Mouse (Mus musculus) urinary bladder, postnatal 10 days (tissue): ENCODE measurements around the gene Naip6.
"Not testable (repeated sequence)": the region's sequence is repeated elsewhere in the genome, so short reads cannot be mapped to it uniquely, and the experiment has no call there.

ENCODE experiments used
- DNase-seq: peaks from one replicate; pipeline ENCODE4 v3.0.0; 2022; ENCODE audit warnings: low spot score

Naip6 gene

GRCm38 (mm10) chr13:100317256-100317893 lies at the start of gene Naip6:
Gene Naip6, minus strand, starts transcription at chr13:100317674.
- DNase-seq, result not testable (repeated sequence)

DNA sequence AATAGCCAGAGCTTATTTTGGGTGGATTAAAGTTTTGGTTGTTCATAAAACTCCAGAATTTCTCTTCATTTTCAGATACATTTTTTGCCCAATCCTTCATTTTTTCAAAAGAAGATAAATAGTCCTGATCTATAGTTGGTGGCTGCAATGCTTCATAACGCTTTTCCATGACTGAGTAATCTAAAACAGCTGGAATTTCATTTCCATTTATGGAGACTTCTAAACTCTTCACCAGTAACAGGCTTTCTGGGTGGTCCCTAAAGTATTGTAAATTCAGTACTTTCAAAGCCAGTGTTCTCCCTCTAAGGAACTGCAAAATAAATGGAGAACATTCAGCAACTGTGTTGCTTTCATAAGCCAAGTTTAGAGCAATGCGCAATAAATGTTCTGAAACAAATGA lies 34.8 kb upstream of the Naip6 start:
- not testable (repeated sequence) for DNase-seq

DNA sequence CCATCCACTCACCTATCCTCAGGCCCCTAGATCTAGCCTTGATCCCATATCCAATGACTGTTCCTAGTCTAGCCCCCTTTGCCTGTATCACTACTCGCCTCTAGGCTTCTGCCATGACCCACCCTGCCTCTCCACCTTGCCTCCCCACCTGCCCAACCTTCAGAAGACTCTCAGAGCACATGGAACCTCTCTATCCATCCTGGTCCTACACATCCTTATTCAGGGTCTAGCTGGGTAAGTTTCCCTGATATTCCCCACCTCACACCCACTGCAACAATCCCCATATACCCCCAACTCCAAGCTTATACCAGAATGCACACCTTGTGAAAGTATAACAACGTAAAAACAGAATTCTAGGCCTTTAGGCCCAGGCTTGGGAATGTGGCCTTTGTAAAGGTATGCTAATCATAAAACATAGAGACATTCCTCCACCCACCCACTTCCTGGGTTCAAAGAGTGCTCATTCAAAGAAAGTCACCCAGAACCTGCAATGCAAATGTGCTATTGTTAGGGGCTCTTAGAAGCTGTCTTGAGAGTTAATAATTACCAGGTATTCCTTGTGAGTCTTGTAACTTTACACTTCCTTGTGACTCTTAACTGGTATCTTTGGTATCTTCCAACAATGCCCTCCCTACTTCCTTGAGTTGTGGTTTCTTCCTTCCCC lies 32.2 kb upstream of the Naip6 start:
- DNase-seq, result not testable (repeated sequence)

DNA sequence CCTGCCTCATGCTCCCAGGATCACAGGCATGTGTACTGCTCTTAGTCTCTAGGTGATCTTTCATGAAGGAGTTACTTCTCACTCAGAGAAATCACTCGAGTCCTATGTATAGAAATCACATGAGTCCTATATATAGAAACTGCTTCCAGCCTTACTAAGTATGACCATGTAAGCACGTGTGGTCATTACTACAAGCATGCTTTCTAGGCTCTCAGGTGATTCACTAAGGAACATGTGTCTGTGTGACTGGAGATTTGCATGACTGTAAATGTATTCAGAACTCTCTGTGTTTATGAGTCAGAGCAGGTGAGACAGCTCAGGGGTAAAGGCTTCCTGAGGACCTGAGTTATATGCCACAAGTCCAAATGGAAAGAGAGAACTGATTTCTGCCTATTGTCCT lies 24.3 kb upstream of the Naip6 start:
- no peak for DNase-seq

GRCm38 (mm10) chr13:100331728-100332127 lies 14.3 kb upstream of the Naip6 start:
- not testable (repeated sequence) for DNase-seq

GRCm38 (mm10) chr13:100328899-100329298 lies 11.4 kb upstream of the Naip6 start:
- not testable (repeated sequence) for DNase-seq

DNA sequence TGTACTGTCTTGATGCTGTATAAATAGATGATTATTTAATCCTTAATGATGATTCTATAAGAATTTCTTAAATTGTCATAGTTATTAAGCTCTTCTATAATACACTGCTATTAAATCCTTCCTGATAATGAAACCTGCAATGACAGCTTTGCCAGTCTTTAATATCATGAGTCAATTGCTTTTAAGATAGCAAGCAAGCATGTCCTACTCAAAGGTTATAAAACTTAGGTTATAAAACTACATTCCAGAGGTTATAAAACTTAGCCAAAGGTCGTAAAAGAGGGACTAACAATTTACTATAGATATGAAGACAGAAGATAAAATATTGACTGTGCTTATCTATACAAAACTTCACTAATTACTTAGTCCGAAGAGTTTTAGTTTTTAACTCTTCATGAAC lies 10.6 kb upstream of the Naip6 start:
- DNase-seq, result not testable (repeated sequence)

DNA sequence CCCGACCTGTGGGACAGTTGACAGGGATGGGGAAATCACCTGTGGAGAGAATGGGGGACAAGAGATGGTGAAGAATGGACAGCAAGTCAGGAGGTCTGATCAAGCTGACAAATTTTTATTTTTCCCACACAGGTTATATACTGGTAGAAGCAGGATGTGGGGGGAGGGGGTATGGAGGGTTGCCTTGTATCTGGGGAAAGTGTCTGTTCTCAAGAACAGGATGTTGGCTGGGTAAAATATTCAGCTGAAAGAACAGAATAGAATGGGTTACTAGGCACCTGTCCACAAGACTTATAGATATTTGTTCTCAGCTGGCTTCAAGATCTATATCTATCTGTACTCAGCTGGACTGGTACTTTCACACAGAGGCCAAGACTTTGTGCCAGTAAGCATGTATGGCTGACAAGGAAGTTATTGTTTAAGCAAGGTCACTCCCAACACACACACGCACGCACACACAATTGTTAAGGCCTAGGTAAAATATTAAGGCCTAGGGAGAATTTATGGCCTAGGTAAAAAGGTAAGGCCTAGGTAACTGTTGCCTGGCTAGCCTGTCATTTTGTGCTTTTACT lies 4.9 kb upstream of the Naip6 start:
- DNase-seq, result not testable (repeated sequence)

- no peak for DNase-seq
These were observed 32.9 kb downstream of the Naip6 start for GRCm38 (mm10) chr13:100284611-100285010.

GRCm38 (mm10) chr13:100271474-100272132 lies 45.9 kb downstream of the Naip6 start:
- not testable (repeated sequence) for DNase-seq

- DNase-seq, result not testable (repeated sequence)
These were observed 60.5 kb downstream of the Naip6 start for GRCm38 (mm10) chr13:100256996-100257395.

DNA sequence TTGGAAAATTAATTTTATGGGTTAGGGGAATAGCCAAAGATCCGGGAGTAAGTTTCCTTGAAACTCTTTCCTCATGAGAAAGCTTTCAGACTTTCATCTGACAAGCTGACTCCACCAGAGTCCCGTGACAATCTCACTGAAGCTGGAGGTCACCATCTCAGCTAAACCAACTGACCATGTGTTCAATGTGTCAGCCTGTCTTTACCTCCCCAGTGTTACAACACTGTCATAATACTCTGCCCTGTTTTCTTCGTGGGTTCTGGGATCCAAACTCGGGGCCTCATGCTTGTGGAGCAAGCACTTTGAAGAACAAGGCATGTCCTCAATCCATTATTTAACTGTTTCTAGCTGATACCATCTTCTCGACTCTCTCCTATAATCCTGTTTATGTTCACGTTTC lies 61.5 kb downstream of the Naip6 start:
- not testable (repeated sequence) for DNase-seq

DNA sequence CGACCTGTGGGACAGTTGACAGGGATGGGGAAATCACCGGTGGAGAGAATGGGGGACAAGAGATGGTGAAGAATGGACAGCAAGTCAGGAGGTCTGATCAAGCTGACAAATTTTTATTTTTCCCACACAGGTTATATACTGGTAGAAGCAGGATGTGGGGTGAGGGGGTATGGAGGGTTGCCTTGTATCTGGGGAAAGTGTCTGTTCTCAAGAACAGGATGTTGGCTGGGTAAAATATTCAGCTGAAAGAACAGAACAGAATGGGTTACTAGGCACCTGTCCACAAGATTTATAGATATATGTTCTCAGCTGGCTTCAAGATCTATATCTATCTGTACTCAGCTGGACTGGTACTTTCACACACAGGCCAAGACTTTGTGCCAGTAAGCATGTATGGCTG lies 65.6 kb downstream of the Naip6 start:
- not testable (repeated sequence) for DNase-seq

- DNase-seq, result not testable (repeated sequence)
These were observed 70.5 kb downstream of the Naip6 start for GRCm38 (mm10) chr13:100246896-100247519.

GRCm38 (mm10) chr13:100246223-100246622 lies 71.3 kb downstream of the Naip6 start, which contains the start of gene Naip5:
Gene Naip5, minus strand, starts transcription at chr13:100246323.
- not testable (repeated sequence) for DNase-seq

DNA sequence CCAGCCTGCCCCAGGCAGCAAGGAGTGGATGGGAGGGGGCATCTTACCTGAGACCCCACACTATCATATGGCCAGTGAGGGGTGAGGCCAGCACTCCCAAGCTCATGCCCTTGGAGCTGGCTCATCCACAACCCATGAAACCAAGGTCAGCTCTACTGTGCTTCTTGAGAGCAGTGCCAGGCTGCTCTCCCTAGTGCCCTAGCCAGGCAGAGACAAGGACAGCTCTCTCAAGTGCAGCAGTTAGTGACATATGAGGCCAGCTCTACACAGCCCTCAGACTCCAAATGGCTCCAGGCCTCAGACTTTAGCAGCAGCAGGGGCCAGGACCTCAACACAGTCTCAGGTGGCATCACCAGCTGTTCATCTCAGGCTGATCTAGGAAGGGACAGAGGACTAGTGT lies 73.8 kb downstream of the Naip6 start:
- no peak for DNase-seq
